Mouse (Mus musculus): Measurements from ENCODE around the gene Slc9a8.

DNA sequence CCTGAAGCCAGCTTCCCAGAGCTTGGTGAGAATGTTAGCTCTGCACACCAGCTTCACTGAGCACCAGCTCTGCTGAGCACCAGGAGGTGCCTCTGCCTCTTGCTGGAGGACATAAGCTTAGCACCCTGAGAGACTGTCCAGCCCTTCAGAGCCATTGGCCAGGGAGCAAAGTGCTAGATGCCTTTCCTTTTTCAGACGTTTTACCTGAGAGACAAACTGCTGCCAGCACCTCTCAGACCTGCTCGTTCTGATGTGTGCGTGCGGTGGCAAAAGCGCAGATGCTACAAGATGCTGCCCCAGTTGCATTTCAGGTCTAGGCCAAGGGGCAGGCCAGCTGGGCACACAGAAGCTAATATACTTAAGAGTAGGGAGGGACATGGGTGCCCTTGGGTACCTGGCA lies 54.1 kb downstream of the Slc9a8 start:
- TF ChIP-seq CTCF (IDR thresholded peaks at IDR 0.05; ENCODE audit: extremely low read depth, insufficient read depth, insufficient read length, insufficient replicate concordance), result no peak
- no peak for TF ChIP-seq POLR2A (IDR thresholded peaks at IDR 0.05; ENCODE audit: low read depth, low read length)

All from spleen, adult 2 months (tissue).